Mouse (Mus musculus) spleen, adult 12 weeks (tissue): ENCODE data around the gene Zfp831.

Experiments used
- DNase-seq: peaks from one replicate; pipeline ENCODE4 v3.0.0; 2022; ENCODE audit warnings: low spot score

The Zfp831 gene

DNA sequence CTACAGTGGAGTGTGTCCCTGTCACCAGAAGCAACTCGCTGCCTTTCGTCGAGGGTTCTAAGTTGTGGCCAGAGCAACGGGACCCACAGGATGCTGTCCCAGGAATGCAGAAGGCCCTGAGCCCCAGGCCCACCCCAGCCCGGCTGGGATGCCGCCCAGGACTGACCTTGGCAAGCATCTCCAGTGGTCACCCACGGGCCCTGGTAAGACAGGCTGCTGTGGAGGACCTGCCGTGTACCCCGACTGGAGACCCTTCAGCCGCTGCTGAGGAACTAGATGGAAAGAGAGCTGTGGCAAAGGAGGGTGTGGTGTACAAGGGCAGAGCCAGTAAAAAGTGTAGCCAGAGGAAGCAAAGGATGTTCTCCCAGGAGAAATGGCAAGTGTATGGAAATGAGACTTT, 1.6 kb downstream of the Zfp831 start:
- DNase-seq = no peak

DNA sequence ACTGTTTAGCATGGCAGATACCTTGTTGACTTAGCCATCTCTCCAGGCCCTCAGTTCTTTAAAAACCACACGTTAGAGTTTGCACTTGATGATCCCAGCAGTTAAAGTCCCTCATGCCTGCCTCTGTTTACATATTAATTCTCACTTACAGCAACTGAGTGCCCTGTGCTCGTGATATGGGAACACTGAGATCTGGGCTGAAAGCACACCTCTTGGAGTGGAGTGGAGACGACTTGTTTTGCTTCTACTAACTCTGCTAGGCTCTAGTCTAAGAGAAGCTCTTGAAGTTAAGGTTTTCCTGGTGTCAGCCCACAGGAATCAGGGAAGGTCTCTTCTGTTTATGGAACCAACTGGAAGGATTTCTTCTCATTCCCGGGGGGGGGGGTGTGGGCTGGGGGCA, 9.5 kb downstream of the Zfp831 start:
- DNase-seq = no peak

DNA sequence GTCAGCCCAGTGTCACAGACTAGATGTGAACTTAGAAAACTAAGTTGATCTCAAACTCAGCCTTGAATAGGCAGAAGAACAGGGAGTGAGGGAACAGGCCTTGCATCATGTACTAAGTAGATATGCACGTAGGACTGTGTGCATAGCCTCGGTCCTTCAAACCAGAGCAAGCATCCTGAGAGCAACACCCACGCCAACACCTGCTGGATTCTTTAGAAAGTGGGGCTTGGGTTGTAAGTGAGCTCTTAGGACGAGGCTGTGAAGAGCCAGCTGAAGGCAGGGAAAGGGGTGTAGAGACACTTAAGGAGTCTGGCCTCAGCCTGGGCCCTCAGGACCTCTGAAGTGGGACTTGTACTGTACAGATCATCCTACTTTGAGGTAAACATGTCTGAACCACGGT, 12.0 kb downstream of the Zfp831 start:
- no peak for DNase-seq

DNA sequence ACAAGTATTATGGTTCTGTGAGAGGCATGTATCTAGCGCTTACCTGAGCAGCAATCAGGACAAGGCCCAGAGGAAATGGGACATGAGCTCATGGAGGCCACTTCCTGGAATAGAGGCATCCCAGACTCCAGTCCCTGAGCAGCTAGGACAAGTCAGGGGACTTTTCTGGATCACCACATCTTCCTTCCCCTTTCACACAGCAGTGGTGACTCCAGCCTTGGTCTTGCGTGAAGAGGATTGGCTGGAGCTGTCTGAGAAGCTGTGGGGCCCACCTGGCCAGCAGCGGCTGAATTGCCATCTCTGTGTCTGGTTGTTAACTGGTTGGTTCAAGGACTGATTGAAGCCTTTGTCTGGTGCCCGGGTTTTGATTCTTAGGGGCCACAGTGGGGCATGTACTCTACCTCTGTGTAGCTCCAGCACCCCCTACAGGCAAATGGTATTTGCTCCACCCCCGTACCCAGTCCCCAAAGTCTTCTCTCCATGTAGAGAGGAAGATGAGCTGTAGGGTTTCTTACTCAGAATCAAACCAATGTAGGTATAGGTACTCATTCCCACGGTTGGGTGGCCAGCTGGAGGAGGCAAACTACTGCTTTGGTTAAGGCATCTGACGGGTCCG, 15.0 kb downstream of the Zfp831 start:
- DNase-seq = peak; percentile 35

DNA sequence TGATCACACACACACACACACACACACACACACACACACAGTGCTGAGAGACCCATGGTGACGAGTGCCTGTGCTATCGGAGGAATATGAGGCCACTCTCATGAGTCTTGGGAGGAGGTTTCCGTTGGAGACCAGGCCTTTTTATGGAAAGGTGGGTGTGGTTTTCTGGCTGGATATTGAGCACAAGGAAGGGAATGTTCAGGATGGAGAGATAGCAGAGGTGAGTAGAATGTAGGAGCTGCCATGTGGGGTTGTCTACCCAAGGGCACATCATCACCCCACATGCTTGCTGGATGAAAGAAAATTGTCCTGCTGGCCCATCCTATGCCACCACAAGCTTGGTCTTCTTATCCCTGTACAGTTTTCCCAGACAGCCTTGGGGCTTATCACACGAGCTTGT, 16.5 kb downstream of the Zfp831 start:
- DNase-seq = no peak

DNA sequence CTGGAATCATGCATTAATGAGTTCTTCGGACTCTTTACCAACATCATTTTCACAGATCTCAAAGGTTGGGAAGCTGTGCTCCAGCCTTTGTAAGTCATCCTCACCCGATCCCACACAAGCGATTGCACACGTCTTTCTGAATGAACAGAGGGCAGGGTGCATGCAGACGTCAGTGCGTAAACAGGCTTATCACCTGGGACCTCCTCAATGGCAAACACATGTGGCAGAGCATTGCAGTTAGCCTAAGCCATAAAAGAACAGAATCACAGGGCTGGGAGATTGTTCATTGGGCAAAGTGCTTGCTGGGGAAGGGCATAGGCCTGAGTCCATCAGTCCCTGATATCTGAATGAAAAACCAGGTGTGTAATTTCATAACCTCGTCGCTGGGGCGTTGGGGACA, 17.0 kb downstream of the Zfp831 start:
- DNase-seq = no peak

DNA sequence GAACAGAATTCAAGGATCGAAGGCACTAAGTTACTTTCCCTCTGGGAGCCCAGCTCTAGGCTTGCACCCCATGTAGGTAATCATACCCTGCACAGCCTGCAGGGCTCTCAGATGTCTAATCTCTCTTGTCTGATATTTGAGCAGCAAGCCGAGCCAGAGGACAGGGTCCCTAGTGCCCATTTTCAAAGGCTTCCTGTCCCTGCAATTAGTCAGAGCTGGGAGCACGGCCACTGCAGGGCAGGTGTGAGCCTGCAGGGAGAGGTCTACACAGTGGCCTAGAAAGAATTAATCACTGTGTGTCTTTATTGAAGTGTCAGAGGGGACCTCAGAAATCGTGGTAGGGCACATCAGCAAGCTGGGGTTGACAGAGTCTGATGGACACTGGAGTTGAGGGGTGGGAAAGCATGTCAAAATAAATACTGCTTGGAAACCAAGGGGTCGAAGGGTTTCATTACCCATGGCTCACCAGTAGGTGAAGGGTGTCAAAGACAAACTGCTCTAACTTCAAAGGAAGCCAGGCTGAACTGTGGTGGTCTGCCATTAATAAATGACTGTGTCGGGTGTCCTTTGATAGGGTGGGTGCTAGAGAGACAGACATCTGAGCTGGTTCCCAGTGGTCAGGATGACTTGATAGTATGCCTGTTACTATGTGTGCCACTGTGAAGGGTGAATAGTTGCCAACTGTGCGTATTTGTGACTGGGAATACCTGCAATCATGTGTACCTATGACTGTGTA, 18.3 kb downstream of the Zfp831 start:
- no peak for DNase-seq

DNA sequence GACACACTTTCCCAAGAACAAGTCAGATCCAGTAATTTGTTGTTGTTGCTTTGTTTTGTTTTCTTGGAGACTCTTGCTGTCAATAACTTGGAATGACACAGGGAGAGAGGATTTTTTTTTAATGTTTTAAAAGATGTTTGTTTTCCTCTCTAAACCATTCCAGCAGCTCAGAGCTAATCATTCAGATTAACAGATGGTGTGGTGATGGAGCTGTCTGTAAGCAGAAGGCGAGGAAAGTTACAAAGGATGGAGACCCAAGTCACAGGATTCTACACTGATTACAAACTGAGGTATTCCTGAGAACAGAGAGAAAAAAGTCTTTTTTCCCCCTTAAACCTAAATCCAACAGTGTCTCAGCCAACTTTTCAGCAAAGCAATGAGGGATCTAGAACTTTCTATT, 19.3 kb downstream of the Zfp831 start:
- DNase-seq = no peak

DNA sequence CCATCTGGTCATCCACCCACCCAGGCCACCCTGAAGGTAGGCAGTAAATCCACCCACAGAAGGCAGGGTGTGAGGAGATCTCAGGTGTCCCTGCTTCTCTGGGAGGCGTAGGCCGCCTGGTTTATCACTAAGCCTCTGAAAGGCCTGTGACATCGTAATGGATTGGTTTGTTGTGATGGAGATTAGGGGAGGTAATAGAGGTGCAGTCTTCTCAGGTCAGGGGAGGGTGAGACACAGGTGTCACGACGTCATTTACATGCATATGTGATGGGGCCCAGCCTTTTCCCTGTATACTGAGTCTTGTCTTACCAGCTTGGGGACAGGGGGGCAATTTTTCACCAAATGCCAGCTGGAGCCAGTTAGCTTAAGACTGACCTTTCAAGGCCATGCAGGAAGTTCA, 22.1 kb downstream of the Zfp831 start:
- no peak for DNase-seq

DNA sequence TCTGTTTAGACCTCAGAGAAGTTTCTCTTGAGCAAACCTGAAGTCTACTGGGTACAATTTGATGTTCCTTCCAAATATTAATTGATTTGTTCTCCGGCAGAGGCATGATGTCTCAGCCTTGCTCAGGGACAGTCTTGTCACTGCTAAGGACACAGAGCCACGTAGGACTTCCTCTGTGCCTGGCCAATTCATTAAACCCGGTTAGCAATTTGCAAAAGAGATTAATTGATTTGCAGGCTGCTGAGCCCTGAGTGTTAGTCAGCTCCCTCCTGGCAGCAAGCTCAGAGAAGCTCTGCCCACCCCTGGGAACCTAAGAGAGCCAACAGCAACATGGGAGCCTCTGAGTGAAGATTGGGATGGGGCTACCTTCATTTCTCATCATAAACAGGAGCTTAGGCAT, 25.5 kb downstream of the Zfp831 start:
- DNase-seq = no peak

DNA sequence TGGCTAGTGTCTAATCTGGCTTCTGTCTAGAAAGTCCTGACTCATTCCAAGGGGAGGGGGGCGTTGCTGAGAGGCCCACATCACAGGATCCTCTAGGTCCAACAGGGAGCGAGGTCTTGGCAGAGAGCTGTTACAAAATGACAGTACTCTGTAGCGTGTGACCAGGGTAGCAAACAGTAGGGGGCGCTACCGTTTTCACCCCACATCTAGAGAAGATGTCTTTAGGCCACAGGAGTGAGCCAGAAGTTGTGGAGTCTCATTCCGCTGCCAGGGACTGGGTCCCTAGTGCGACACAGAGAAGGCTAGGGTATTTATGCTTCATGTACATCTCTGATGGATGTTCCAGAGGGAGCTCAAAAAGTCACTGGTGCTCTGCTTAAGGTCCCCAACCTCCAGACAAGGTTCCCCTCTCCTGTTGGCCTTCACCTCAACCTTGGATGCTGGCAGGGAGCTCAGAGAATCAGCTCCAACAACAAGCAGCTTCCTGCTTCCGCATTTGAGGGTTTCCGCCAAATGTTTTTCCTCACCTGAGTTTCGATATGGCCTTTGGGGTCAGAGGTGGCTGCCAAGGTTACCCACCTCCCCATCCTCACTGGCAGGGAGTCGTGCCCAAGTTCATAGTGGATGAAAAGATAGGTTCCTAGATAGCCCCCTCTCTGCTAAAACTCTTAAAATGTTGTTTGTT, 29.3 kb downstream of the Zfp831 start:
- DNase-seq = peak; percentile 50

DNA sequence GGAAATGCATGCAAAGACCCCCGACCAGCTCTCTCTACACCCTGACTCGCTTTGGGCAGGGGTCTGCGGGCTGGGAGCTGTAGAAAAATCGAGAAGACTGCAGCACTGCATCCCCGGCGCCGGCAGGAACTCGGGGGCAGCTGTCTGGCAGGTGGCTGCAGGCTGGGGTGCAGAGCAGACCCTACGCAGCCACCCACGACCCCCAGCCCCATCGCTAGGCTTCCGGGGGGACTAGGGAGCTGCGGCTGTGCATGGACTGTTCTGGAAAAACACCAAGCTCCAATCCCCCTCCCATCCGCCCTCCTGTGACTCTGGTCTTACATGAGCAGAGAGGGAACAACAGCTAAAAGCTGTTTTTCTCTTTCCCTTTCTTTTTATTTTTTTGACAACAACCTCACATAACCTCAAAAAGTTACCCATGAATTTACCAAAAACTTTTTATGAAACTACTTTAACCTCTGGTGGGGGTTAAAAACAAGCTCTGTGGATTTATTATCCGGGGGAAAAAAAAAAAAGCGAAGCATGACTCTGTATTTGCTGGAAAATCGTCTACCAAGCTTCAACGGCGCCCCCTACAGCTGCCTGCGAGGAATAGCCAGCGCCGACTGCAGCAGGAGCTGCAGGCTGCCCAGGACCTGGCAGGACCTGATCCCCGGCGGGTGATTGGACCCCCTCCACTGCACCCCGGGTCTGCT, 30.4 kb downstream of the Zfp831 start:
- DNase-seq = peak; percentile 57

DNA sequence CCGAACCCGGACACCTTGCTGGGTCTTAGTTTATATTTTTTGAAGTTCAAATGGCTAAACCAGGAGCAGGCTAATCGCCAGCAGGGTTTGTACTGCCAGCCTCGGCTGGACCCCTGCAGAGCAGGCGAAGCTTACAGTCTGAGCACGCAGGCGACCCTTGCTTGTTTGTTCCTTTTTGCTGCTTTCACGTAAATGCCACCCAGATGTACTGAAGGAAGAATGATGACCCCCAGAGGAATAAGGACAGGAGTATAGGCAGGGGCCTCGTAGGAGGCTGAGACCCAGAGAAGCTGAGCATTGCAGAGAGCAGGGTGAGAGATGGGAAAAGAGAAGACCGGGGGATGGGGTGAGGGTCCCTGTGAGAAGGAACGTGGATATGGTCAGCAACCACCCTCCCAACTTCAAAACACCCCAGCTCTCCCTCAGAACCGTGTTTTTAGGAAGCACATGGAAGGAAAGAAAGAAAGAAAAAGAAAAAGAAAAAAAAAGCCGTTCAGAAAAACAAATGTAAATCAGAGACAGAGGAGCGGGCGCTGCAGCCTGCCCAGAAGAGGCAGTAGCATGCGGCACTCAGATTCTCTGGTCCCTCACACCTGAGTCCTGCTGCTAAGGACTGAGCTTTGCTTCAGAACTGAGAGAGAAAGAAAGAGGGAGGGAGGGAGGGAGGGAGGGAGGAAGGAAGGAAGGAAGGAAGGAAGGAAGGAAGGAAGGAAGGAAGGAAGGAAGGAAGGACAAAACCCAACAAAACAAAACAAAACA, 31.1 kb downstream of the Zfp831 start:
- no peak for DNase-seq

DNA sequence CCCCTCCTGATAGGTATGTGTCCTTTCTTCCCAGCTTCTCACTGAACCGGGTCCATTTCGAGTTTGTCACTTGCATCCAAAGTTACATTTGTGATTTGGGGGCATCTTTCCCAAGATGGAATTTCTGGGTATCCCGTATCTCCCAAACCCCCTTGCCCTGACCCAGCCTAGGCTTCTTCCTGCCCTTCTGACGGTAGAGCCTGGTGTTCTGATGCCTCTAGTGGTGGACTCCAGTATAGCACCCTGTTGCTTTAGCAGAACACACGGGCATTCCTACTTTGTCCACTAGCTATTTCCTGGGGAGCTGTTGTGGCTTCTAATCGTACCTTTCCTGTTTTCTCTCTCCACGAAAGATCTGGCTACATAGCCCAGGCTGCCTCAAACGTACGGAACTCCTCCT, 32.3 kb downstream of the Zfp831 start:
- peak; percentile 46 for DNase-seq

DNA sequence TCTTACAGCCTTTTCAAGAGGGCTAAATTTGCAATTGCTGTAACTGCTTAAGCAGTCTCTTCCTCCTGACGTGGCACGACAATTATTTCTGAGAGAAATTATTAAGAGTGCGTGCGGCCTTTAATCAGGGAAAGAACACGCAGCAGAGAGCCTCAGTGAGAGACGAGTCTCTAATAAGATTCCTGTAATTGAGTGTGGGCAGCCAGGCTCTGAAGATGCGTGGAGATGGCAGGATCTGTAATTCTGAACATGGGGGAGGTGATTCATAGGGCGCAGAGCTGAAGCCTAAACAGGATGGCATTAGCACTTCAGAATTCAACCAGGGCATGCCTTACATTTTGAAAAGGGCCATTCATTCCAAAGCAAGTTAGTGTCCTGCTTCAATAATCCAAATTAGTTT, 58.0 kb downstream of the Zfp831 start:
- no peak for DNase-seq

DNA sequence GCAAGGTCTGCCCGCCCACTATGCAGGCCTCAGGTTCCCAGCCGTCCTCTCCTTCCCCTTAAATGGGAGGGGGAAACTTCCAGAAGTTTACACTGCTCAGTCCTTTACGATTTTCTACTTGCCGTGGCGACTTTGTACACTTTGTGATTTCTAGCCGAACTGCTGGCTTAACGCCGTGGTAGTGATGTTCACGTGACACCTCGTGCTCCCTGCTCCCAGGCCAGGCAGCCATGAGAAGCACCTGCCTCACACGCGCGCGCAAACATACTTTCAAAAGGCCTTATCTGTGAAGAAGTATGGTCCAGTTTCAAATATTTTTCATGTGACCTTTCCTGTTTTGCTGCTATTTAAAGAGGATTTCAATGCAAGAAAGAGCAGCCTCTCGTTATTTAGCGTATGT, 63.8 kb downstream of the Zfp831 start:
- no peak for DNase-seq

DNA sequence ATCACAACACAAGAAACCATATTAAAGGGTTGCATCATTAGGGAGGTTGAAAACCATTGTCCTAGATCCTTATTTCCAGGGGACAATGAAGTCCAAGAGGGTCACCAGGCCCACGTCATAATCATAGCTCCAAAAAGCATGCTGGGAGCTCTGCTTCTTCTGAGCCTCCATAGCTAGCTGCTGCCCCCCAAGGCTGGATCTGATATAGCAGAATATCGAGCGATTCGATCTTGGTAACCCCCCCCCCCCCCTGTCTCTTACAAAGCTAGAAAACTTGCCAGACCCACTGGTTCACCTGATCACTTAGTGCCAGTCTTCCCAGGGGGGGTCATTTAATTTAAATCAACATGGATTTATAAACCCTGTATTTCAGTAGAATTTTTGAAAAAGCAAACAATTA, 65.3 kb downstream of the Zfp831 start:
- DNase-seq = no peak

DNA sequence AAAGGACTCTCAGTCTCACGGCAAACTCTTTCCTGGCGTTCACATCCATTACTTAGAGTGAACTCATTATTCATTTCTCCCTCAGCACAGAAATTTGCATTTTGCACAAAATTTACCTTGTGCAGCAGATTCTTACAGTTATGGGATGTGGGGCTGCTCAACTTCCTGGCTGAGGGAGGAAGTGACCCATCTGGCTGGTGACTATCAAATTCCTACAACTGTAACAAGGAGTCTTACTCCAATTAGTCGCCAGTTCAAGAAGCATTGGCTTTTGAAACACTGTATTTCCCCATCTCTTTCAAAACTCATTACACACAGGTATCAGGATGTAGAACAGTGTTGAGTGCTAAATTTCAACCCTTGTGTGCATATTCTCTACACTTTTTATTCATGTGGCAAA, 66.9 kb downstream of the Zfp831 start:
- DNase-seq = no peak

DNA sequence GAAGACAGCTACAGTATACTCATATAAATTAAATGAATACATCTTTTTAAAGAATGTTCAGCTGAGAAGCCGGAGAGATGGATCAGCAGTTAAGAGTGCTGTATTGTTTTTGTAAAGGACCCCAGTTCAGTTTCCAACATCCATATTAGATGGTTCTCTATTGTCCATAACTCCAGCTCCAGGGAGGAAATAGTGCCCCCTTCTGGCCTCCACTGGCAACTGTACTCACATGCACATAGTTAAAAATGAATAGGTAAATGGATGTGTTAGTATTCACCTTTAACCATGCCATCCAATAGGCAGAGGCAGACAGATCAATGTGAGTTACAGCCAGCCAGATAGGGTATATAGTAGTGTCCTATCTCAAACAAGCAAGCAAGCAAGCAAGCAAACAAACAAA, 68.7 kb downstream of the Zfp831 start:
- DNase-seq = no peak

DNA sequence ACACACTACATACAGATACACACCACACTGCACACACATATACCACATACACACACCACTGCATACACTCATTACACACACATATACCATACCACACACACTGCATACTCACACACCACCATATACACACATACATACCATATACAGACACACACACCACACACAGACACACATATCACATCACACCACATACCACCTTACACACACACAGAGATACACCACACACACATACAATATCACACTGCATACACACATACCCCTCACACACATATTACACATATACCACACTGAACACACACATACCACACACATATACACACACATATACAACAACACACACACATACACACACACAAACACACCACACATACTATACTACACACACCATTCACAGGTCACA, 72.6 kb downstream of the Zfp831 start:
- no peak for DNase-seq

DNA sequence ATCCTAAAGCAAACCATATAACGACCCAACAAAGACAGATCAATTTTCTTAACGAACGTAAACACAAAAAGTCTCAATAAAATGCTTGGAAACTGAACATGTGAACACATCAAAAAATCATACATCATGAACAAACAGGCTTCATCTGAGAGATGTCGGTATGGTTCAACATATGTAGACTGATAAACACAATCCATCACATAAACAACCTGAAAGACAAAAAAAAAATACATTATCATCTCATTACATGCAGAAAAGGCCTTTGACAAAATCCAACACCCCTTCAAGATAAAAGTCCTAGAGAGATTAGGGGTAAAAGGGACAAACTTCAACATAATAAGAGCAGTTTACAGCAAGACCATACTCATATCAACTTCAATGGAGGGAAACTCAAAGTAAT, 74.5 kb downstream of the Zfp831 start:
- DNase-seq = no peak

DNA sequence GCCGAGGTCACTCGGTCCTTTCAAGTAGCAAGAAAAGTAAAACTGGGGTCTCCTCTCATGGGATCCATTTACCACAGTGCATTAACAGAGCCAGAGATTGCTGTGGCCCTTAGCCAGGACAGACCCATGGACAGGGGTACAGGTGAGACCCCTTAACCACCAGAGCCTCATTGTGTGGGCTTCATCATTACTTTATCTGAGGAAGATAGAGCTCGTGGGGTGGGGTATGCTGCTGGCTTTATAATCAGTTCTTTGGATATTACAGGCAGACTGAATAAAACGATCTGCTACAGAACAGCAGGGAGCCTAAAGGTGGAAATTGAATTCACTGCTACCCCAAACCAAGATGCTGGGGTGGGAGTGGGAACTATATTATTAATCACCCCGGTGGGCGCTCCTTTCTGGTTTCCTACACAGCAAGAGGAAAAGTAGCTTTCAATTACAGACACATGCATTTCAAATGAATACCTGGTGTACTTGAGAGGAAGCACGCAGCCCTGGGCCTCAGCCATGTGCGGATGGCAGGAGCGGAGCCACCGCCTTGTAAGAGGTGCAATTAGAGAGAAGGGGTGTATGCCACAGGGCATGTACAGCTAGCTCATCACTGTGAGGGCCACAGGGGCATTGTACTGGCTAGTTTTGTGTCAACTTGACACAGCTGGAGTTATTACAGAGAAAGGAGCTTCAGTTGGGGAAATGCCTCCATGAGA, 83.9 kb downstream of the Zfp831 start:
- DNase-seq = no peak
